18 mouse cellular contexts compared by ENCODE assay signal in the genomic region with DNA sequence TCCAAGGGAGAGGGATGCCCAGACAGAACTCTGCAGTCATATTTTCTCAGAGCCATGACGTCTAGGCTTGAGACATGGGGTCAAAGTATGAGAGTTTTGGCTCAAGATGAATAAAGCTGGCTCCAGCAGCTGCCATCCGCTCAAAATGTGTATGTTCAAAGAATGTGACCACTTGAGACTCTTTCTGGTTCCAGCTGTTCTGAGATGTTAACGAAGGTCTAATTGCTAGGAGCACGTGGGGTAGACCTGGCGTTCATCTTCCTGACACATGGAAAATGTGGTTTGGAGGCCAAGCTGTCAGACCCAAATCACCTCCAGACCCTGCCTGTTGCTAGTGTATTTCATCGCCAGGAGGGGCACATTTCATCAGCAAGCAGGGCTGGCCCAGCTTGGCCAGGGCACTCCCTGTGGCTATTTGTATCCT. TPM values are rescaled to one million over a fixed set of nuclear protein-coding genes. Genes with fewer than 3 reads are reported as not detected.
DNase-seq lines count a peak whose midpoint lies in the region; ATAC-seq and TF ChIP-seq lines count a peak whose summit lies in the region.
"Had no signal": no experiment of that assay in that cellular context is flagged by ENCODE, and none has a peak within 500 bp of the region (broad histone marks: within the 10 kb centered on the region; RNA-seq: fewer than 3 reads in every experiment).

No protein-coding gene starts in this region.

- no peak overlapping the region for H3K9ac ChIP-seq in lung, postnatal 0 days (replicated peaks; ENCODE audit: low read depth)
- no peak overlapping the region for H3K9ac ChIP-seq in heart, embryonic 16.5 days (ENCODE audit: low read length)
- no peak overlapping the region for H3K9ac ChIP-seq in hindbrain, embryonic 13.5 days
- H3K9ac ChIP-seq: liver, embryonic 13.5 days; neural tube, embryonic 15.5 days had no signal

- H3K27ac ChIP-seq in heart, embryonic 10.5 days, result 0 out of 2 replicates have a peak overlapping the region, but pooled peaks have one; percentile 19
- no peak overlapping the region for H3K27ac ChIP-seq in lung, postnatal 0 days (ENCODE audit: low read length)
- peak overlapping the region; percentile 29 for H3K27ac ChIP-seq in heart, embryonic 16.5 days (ENCODE audit: low read length)
- no peak overlapping the region for H3K27ac ChIP-seq in hindbrain, embryonic 13.5 days
- H3K27ac ChIP-seq: liver, embryonic 13.5 days; neural tube, embryonic 15.5 days had no signal

- no peak overlapping the region for H3K4me3 ChIP-seq in heart, embryonic 10.5 days
- no peak overlapping the region for H3K4me3 ChIP-seq in lung, postnatal 0 days (ENCODE audit: low read depth, low read length)
- H3K4me3 ChIP-seq in heart, embryonic 16.5 days (ENCODE audit: low read length), result no peak overlapping the region
- H3K4me3 ChIP-seq in hindbrain, embryonic 13.5 days, result no peak overlapping the region
- H3K4me3 ChIP-seq: liver, embryonic 13.5 days; neural tube, embryonic 15.5 days had no signal

- intact Hi-C loops in heart, postnatal 14 days (cut with DNase I), result no loop called here

- TF ChIP-seq CTCF in lung, postnatal 0 days (IDR thresholded peaks at IDR 0.05), result peak; percentile 45

- no peaks in the 10 kb centered on the region for H3K36me3 ChIP-seq in heart, embryonic 10.5 days
- H3K36me3 ChIP-seq in lung, postnatal 0 days (ENCODE audit: insufficient read depth, low read length), result no peaks in the 10 kb centered on the region
- no peaks in the 10 kb centered on the region for H3K36me3 ChIP-seq in heart, embryonic 16.5 days (ENCODE audit: control insufficient read depth, insufficient read depth)
- H3K36me3 ChIP-seq in hindbrain, embryonic 13.5 days, result no peaks in the 10 kb centered on the region
- H3K36me3 ChIP-seq: liver, embryonic 13.5 days; neural tube, embryonic 15.5 days had no signal

- no peak overlapping the region for H3K4me2 ChIP-seq in lung, postnatal 0 days (replicated peaks; ENCODE audit: low read depth, low read length)
- no peak overlapping the region for H3K4me2 ChIP-seq in heart, embryonic 16.5 days (ENCODE audit: low read depth, low read length)
- no peak overlapping the region for H3K4me2 ChIP-seq in hindbrain, embryonic 13.5 days
- H3K4me2 ChIP-seq: liver, embryonic 13.5 days; neural tube, embryonic 15.5 days had no signal

- no peaks in the 10 kb centered on the region for H3K9me3 ChIP-seq in heart, embryonic 10.5 days
- H3K9me3 ChIP-seq in lung, postnatal 0 days (ENCODE audit: low read length), result no peaks in the 10 kb centered on the region
- no peaks in the 10 kb centered on the region for H3K9me3 ChIP-seq in heart, embryonic 16.5 days (replicated peaks; ENCODE audit: control insufficient read depth, low read length)
- H3K9me3 ChIP-seq in hindbrain, embryonic 13.5 days, result no peaks in the 10 kb centered on the region
- H3K9me3 ChIP-seq: liver, embryonic 13.5 days; megakaryocyte, embryonic 14.5 days; neural tube, embryonic 15.5 days had no signal

- 37% methylated on average over 6 of the region's 6 CpGs for WGBS in heart, embryonic 10.5 days
- 53% methylated on average over 6 of the region's 6 CpGs for WGBS in lung, postnatal 0 days
- WGBS in heart, embryonic 16.5 days, result 29% methylated on average over 6 of the region's 6 CpGs
- 70% methylated on average over 6 of the region's 6 CpGs for WGBS in hindbrain, embryonic 13.5 days

- peak; percentile 82 for ATAC-seq in lung, postnatal 0 days
- peak; percentile 81 for ATAC-seq in heart, embryonic 16.5 days (replicated peaks; ENCODE audit: extremely low read depth, insufficient read depth, low FRiP score)
- ATAC-seq in hindbrain, embryonic 13.5 days (ENCODE audit: low FRiP score), result no peak
- ATAC-seq: hindbrain, embryonic 16.5 days had no signal

- peak; percentile 75 for DNase-seq in heart, embryonic 10.5 days (ENCODE audit: low spot score)
- DNase-seq in heart, postnatal 14 days, result no peak
- peak; percentile 62 for DNase-seq in lung, postnatal 0 days (ENCODE audit: low spot score)
- no peak for DNase-seq in lung, postnatal 25 days (ENCODE audit: low spot score)
- DNase-seq in spleen, postnatal 4 days (ENCODE audit: low spot score in 2 of 2), result no peak
- no peak for DNase-seq in urinary bladder, adult 2 months (ENCODE audit: low spot score)
- DNase-seq: cerebellum, adult 11 months; kidney, adult 8-10 months; liver, embryonic 13.5 days had no signal

- TF ChIP-seq EP300 in lung, postnatal 0 days (IDR thresholded peaks at IDR 0.05), result 0 out of 2 replicates have a peak, but pooled peaks have one; percentile 50

- peaks cover 9% of the 10 kb centered on the region; the same call in 1 of the 2 replicates for H3K4me1 ChIP-seq in heart, embryonic 10.5 days
- H3K4me1 ChIP-seq in lung, postnatal 0 days (ENCODE audit: insufficient read depth, low read depth, low read length), result peaks cover 7% of the 10 kb centered on the region; the same call in 1 of the 2 replicates
- peaks cover 7% of the 10 kb centered on the region for H3K4me1 ChIP-seq in heart, embryonic 16.5 days (ENCODE audit: control insufficient read depth, insufficient read depth, low read length)
- no peaks in the 10 kb centered on the region for H3K4me1 ChIP-seq in hindbrain, embryonic 13.5 days (replicated peaks)
- H3K4me1 ChIP-seq: liver, embryonic 13.5 days; megakaryocyte, embryonic 14.5 days; neural tube, embryonic 15.5 days had no signal

- no peaks in the 10 kb centered on the region; the same call in 1 of the 2 replicates for H3K27me3 ChIP-seq in heart, embryonic 10.5 days (ENCODE audit: insufficient read depth, poor library complexity, severe bottlenecking)
- H3K27me3 ChIP-seq in lung, postnatal 0 days (replicated peaks; ENCODE audit: insufficient read depth, low read length), result no peaks in the 10 kb centered on the region
- H3K27me3 ChIP-seq in heart, embryonic 16.5 days (ENCODE audit: control insufficient read depth, insufficient read depth, low read length), result no peaks in the 10 kb centered on the region
- no peaks in the 10 kb centered on the region; the same call in 1 of the 2 replicates for H3K27me3 ChIP-seq in hindbrain, embryonic 13.5 days
- H3K27me3 ChIP-seq: liver, embryonic 13.5 days; neural tube, embryonic 15.5 days had no signal

RNA-seq across cellular contexts. Expression of a gene that starts 58.9 kb away (rescaled TPM):
- 212 and 390 TPM in 2 replicates for polyA plus RNA-seq in heart, embryonic 10.5 days (2016; fragmentation: Nextera tagmentation; extraction: Ambion mirVana)
- total RNA-seq in heart, postnatal 14 days (2021), result 100 to 1,000 TPM; 169 to 276 TPM
- 2.2 and 7.4 TPM in 2 replicates for polyA plus RNA-seq in lung, postnatal 0 days (2015; fragmentation: Nextera tagmentation; extraction: Ambion mirVana)
- 427 and 514 TPM in 2 replicates for polyA plus RNA-seq in heart, embryonic 16.5 days (2015; fragmentation: Nextera tagmentation; extraction: Ambion mirVana)
- 1.7 and 4.4 TPM in 2 replicates for polyA plus RNA-seq in urinary bladder, adult 2 months (2012; rRNA removed)
- 0.14 and 0.35 TPM in 2 replicates for polyA plus RNA-seq in hindbrain, embryonic 13.5 days (2015; fragmentation: Nextera tagmentation; extraction: Ambion mirVana)
- total RNA-seq: layer of hippocampus, adult 8-10 months; left cerebral cortex, postnatal 14 days; MEL; monocyte, adult 5-6 weeks had no signal

Comparison
In these comparisons a context has a peak if more than half of its experiments do, and no peak if none do; other contexts are left out.
1. DNase-seq: peak in heart, embryonic 10.5 days (single experiment) and lung, postnatal 0 days (single experiment); none in heart, postnatal 14 days (0 of 2), lung, postnatal 25 days (single experiment), spleen, postnatal 4 days (0 of 2) and urinary bladder, adult 2 months (single experiment).
2. H3K27ac ChIP-seq: peak in heart, embryonic 10.5 days (single experiment) and heart, embryonic 16.5 days (single experiment); none in lung, postnatal 0 days (single experiment) and hindbrain, embryonic 13.5 days (single experiment).
3. RNA of a gene that starts 58.9 kb away (polyA plus RNA-seq): 427 to 514 TPM in heart, embryonic 16.5 days and 212 to 390 TPM in heart, embryonic 10.5 days; 2.2 to 7.4 TPM in lung, postnatal 0 days, 1.7 to 4.4 TPM in urinary bladder, adult 2 months and 0.14 to 0.35 TPM in hindbrain, embryonic 13.5 days; every median in the first group is over 10 times any median in the second.